Mouse (Mus musculus) heart, postnatal 25 days (tissue): ENCODE results near the gene Olfr801. TPM values are rescaled to one million over a fixed set of nuclear protein-coding genes. Genes with fewer than 3 reads are reported as not detected.

Experiments
- DNase-seq: peaks from one replicate; pipeline ENCODE4 v3.0.0; 2022; ENCODE audit warnings: low spot score
- intact Hi-C: fragments of 180-260 bp; cut with DNase I; formaldehyde crosslinking; loops from one replicate; pipeline ENCODE4 v1.15.1; 2025
- total RNA-seq, 2 experiments: library from RNA; stranded (reverse); gene quantifications; 2 replicates each; pipeline ENCODE4 v1.2.3; 2021

Olfr801 gene
- not detected for total RNA-seq

DNA sequence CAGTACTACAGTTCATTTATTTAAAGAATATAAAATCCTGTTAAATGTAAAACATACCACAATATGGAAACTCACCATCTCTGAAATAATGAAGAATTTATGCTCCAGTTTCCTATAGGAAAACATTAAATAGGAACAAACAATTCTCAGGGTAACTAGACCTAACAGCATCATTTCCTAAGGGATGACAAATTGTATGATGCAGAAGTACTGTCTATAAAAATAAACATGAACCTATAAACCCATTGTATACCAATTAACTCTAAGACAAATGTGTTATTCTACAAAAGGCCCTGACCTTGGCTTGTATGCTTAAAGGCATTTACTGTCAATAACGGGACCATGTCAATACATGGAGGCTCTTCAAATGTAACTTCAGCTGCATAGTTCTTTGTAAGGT, at the start of gene Olfr801:
Gene Olfr801 (minus strand): TSS at position 101 of the 400 bp plus-strand sequence.
- intact Hi-C loops, result no loop called here
- no peak for DNase-seq

DNA sequence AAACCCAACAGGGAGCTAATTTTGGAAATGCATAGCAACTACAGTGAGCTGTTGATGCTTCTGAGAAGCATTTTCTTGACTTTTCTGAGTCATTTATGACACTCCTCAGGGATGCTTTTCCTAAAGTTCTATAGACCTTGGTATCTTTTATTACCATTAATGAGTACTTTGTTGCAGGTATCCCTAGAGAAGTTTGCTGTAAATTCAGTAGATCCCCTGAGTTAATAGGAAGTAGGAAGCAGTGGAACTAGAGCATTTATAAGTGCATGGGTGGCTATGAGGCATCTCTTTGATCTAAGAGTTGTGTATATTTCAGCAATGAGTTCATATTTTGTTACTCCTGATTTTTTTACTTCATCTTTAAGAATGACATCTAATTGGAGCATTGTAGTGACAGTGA, 29.2 kb upstream of the Olfr801 start, which contains the start of gene Olfr804:
Gene Olfr804 (plus strand): TSS at position 301 of the 400 bp plus-strand sequence.
- intact Hi-C loops, result no loop called here
- DNase-seq, result no peak

DNA sequence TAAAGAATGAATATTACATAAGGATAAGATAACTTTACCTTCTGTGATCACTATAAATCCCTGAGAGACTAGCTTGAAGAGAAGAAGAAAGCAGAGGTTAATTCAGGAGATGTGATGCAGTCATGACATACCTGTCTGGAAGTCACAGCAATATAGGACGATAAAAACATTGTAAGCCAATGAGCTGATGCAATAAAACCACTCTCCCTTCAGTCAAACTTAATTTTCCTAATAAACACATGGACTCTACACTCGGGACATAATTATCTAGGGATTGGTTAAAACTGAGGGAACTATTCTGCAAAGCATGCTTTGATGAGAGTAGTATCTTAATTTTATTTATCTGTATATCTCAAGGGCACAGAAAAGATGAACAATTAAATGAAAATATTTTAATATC, 20.5 kb upstream of the Olfr801 start, which contains the start of gene Olfr803:
Gene Olfr803 (minus strand): TSS at position 101 of the 400 bp plus-strand sequence.
- DNase-seq, result no peak
- intact Hi-C loops, result no loop called here

DNA sequence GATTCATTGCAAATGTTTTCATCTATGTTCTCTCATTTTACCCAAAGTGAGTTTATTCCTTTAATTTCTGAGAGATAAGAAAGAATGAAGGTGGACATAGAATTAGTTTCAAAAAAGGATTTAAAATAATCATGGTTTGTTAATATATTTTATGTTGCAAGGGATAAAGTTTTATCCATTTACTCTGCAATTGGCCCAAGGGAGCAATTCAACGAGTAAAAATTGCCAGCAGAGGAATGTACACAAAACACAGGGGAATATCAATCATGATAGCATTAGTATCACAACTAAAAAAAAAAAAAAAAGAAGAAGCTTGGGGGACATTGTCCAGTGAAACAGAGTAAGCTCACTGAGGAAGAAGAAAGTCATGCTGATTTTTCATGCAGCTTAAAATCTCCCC, 14.4 kb upstream of the Olfr801 start, which contains the start of gene Olfr802:
Gene Olfr802 (minus strand): TSS at position 101 of the 400 bp plus-strand sequence.
- intact Hi-C loops, result no loop called here
- no peak for DNase-seq

DNA sequence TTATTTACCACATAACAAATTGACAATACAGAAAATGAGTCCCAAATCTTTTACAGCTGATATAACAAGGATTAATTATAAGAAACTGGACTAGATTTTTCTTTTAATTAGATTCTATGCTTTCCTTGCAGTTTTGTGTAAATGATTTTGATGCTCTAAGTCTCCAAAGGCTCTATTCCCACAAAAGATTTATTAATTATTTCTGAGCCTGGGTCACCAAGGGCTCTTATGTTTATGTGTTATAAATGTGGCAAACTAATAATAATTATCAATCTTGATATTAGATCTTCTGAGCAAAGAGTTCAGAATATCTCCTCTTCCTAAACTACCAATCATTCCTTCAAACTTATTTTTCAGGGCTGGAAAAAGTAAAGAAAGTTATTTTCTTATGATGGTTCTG, 16.3 kb downstream of the Olfr801 start, which contains the start of gene Olfr800:
Gene Olfr800 (plus strand): TSS at position 301 of the 400 bp plus-strand sequence.
- intact Hi-C loops, result no loop called here
- DNase-seq, result no peak

DNA sequence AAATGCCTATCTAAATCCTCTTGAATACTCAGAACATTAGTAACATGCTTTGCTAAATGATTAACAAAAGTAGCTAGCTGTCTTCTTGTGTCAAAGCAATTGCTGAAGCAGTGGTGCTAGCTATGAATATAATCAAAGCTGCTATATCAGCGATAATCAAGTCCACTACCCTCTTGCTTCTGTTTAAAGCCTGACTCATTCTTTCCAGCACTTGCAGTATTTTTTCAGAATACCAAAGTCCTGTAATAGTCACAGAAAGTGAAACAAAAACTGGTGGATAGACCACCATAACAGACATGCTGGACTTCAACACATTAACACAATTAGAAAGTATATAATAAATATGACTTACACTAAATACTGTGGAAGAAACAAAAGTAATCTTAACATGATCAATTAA, 21.9 kb downstream of the Olfr801 start:
- intact Hi-C loops, result no loop called here
- no peak for DNase-seq

DNA sequence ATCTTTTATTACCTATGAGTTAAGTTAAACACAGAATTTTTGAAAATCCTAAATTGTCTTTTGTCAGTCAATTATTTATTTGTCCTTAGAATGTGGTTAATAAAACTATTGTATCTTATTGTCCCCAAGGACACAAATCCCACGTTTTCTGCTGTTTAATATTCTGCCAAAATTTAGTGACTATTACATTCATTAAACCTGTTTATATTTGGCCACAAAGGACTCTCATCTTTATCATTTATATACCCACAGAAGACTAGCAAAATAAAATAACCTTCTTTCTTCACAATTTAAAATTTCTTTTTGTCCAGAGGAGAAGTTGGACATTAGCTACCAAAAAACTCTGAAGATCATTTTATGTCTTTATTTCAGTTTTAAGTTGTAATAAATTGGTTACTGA, 36.5 kb downstream of the Olfr801 start, which contains the start of gene Olfr799:
Gene Olfr799 (plus strand): TSS at position 301 of the 400 bp plus-strand sequence.
- DNase-seq, result no peak
- intact Hi-C loops, result no loop called here

DNA sequence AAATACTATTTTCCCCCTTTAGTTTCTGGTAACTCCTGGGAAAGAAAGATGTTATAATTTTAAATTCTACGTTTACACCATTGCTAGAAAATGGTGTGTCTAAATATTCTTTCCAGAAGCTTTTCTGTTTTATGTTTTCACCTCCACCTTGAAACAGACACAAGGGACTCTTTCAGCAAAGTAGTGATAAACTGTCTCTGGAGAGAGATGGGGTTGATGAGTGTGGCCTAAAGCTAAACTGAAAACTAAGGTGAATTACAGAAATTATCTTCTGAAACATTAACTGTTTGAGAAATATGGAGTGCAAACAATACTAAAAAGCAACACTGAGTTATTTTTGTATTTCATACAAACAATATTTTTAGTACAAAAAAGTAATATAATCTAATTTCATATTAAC, 45.8 kb downstream of the Olfr801 start, which contains the start of gene Olfr798:
Gene Olfr798 (minus strand): TSS at position 101 of the 400 bp plus-strand sequence.
- no peak for DNase-seq
- intact Hi-C loops, result no loop called here

DNA sequence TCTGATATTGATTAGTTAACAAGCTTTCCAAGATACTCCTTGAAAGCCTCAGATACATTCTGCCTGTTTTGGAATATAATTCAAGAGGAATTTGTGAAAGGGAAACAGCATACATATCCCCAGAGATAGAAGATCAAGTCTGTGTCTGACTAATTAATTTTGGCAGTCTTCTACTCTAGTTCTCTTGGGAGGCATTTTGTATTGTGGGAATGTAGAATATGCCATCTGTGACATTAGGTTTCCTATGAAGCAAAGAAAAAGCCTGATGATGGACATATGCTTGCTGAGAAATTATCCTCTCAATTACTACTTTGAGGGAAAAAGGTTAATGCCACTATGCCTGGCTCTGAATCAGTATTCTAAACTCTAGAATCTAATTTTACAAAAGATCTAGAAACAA, 50.4 kb downstream of the Olfr801 start:
- intact Hi-C loops, result no loop called here
- no peak for DNase-seq

DNA sequence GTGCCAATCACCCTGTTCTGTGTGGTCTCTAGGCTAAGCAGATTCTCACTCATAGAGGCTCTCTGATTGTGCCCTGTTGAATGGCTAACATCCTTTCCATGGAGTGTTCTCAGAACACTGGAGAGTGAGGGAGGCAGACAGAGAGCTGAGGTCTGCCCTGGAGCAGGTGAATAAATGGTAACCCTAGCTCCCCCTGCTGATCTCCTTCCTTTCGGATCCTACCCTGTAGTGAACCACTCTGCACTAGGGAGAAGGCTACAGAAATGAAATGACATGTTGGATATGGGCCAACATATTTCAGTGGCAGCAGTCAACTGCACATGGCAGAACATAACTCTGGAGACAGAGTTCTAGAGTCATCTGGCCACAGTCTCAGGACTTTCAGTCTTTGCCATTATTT, 51.9 kb downstream of the Olfr801 start:
- intact Hi-C loops, result no loop called here
- DNase-seq, result no peak

Other genes starting within 250 kb of the Olfr801 start
- not detected for gene Olfr786, start 246.6 kb downstream of the Olfr801 start, total RNA-seq
- not detected for gene Olfr787, start 212.0 kb downstream of the Olfr801 start, total RNA-seq
- gene Olfr788, start 202.9 kb downstream of the Olfr801 start, total RNA-seq, result not detected
- not detected for gene Olfr789, start 189.1 kb downstream of the Olfr801 start, total RNA-seq
- not detected for gene Olfr790, start 175.4 kb downstream of the Olfr801 start, total RNA-seq
- not detected for gene Olfr791, start 152.1 kb downstream of the Olfr801 start, total RNA-seq
- gene Olfr792, start 134.7 kb downstream of the Olfr801 start, total RNA-seq, result not detected
- not detected for gene Olfr794, start 106.2 kb downstream of the Olfr801 start, total RNA-seq
- gene Olfr796, start 61.3 kb downstream of the Olfr801 start, total RNA-seq, result not detected
- not detected for gene Olfr798, start 45.9 kb downstream of the Olfr801 start, total RNA-seq
- not detected for gene Olfr799, start 36.4 kb downstream of the Olfr801 start, total RNA-seq
- gene Olfr800, start 16.2 kb downstream of the Olfr801 start, total RNA-seq, result not detected
- gene Olfr802, start 14.3 kb upstream of the Olfr801 start, total RNA-seq, result not detected
- gene Olfr803, start 20.4 kb upstream of the Olfr801 start, total RNA-seq, result not detected
- gene Olfr804, start 29.3 kb upstream of the Olfr801 start, total RNA-seq, result not detected
- gene Olfr805, start 55.5 kb upstream of the Olfr801 start, total RNA-seq, result not detected
- not detected for gene Olfr806, start 68.1 kb upstream of the Olfr801 start, total RNA-seq
- gene Olfr807, start 83.9 kb upstream of the Olfr801 start, total RNA-seq, result not detected
- not detected for gene Olfr808, start 91.6 kb upstream of the Olfr801 start, total RNA-seq
- gene Olfr809, start 100.8 kb upstream of the Olfr801 start, total RNA-seq, result not detected
- gene Olfr810, start 121.1 kb upstream of the Olfr801 start, total RNA-seq, result not detected
- gene Olfr811, start 130.5 kb upstream of the Olfr801 start, total RNA-seq, result not detected
- gene Olfr812, start 172.2 kb upstream of the Olfr801 start, total RNA-seq, result not detected
- not detected for gene Olfr813, start 181.5 kb upstream of the Olfr801 start, total RNA-seq
- not detected for gene Olfr814, start 206.0 kb upstream of the Olfr801 start, total RNA-seq
- not detected for gene Olfr815, start 232.0 kb upstream of the Olfr801 start, total RNA-seq
- gene Olfr816, start 241.7 kb upstream of the Olfr801 start, total RNA-seq, result not detected